Mouse (Mus musculus) ES-Bruce4 (cell line): ENCODE data around the gene Imp4.

ENCODE experiments used
- CTCF ChIP-seq: IDR thresholded peaks from one replicate; pipeline ENCODE4 v1.8.1; 2011; ENCODE audit warnings: low read depth, low read length
- EP300 ChIP-seq: IDR thresholded peaks from 2 replicates; pipeline ENCODE4 v1.6.1; 2011; ENCODE audit warnings: low read depth, low read length; ENCODE audit not compliant: insufficient read depth
- POLR2A ChIP-seq: IDR thresholded peaks from one replicate; pipeline ENCODE4 v1.8.1; 2011; ENCODE audit warnings: low read length; ENCODE audit not compliant: insufficient read depth

GRCm38 (mm10) chr1:34481920-34482669 is 42.4 kb downstream of the Imp4 start:
- TF ChIP-seq POLR2A (no peak), EP300 (no peak), CTCF (no peak)
